In the genomic region with DNA sequence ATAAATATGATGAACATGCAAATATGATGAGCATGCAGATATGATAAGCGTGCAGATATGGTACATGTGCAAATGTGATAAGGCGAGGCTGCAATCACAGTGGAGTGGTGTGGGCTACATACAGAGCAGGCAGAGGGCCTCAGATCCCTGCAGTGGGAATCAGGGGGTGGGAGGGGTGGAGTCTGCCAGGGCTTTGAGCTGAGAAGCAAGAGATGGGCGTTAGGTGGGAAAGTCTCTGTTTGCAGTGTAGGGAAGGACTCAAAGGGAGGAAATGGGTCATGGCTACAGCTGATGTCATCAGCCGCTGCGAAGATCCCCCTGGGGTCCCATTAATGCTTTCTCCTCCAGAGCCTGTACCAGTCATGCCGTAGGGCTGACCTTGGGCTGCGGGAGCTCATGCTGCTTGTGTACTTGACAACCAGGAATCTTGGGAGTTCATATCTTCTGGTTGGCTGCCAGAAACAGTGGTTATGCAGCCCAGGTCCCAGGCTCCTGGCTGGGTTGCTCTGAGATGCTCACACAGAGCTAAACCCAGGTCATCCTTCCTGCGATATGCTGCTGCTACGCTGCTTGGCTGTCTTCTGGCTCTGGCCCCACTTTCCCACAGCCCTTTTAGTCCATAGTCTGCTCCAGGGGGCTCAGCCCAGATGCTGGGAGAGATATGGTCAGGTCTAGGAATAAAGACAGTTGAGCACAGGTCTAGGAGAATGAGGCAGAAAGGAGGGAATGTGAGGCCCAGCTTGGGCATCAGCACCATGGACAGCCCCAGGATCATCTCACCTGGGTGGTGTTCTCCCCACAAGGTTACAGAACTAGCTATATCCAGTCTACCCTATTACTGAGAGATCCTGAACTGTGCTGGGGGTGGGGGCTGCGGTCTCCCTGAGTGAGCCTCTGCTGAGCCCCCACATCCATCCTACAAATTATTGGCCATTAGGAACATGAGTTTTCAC, we compare ENCODE assay signal across 14 mouse cellular contexts. TPM values are rescaled to one million over a fixed set of nuclear protein-coding genes. Genes with fewer than 3 reads are reported as not detected.
DNase-seq lines count a peak whose midpoint lies in the region; ATAC-seq lines count a peak whose summit lies in the region.
"Had no signal": no experiment of that assay in that cellular context is flagged by ENCODE, and none has a peak within 500 bp of the region (broad histone marks: within the 10 kb centered on the region; RNA-seq: fewer than 3 reads in every experiment).

No protein-coding gene starts in this region.

- no peaks in the 10 kb centered on the region for H3K9me3 ChIP-seq in neural tube, embryonic 13.5 days
- no peaks in the 10 kb centered on the region for H3K9me3 ChIP-seq in liver, embryonic 11.5 days (ENCODE audit: control insufficient read depth, low read length)
- H3K9me3 ChIP-seq: forebrain, embryonic 12.5 days; G1E; kidney, embryonic 15.5 days; midbrain, embryonic 12.5 days had no signal

- no peak overlapping the region for H3K9ac ChIP-seq in neural tube, embryonic 13.5 days
- no peak overlapping the region for H3K9ac ChIP-seq in liver, embryonic 11.5 days (ENCODE audit: low read depth, low read length)
- H3K9ac ChIP-seq: forebrain, embryonic 12.5 days; kidney, embryonic 15.5 days; midbrain, embryonic 12.5 days had no signal

- H3K27me3 ChIP-seq in neural tube, embryonic 13.5 days: no peaks in the 10 kb centered on the region
- H3K27me3 ChIP-seq in liver, embryonic 11.5 days (replicated peaks; ENCODE audit: control insufficient read depth, insufficient read depth, low read length): no peaks in the 10 kb centered on the region

- H3K4me1 ChIP-seq in neural tube, embryonic 13.5 days (replicated peaks): peaks cover 82% of the 10 kb centered on the region
- H3K4me1 ChIP-seq in liver, embryonic 11.5 days (replicated peaks; ENCODE audit: control insufficient read depth, insufficient read depth, low read length): no peaks in the 10 kb centered on the region
- H3K4me1 ChIP-seq: kidney, embryonic 15.5 days had no signal

- H3K36me3 ChIP-seq in neural tube, embryonic 13.5 days: no peaks in the 10 kb centered on the region
- H3K36me3 ChIP-seq in liver, embryonic 11.5 days (ENCODE audit: control insufficient read depth, insufficient read depth, low read length): no peaks in the 10 kb centered on the region
- H3K36me3 ChIP-seq: forebrain, embryonic 12.5 days; G1E; kidney, embryonic 15.5 days; midbrain, embryonic 12.5 days had no signal

- no peak overlapping the region for H3K4me2 ChIP-seq in neural tube, embryonic 13.5 days
- no peak overlapping the region for H3K4me2 ChIP-seq in liver, embryonic 11.5 days
- H3K4me2 ChIP-seq: forebrain, embryonic 12.5 days; kidney, embryonic 15.5 days; midbrain, embryonic 12.5 days had no signal

- ATAC-seq in cerebellum, adult (ENCODE audit: insufficient number of reproducible peaks, low FRiP score, low TSS enrichment): no peak
- ATAC-seq in neural tube, embryonic 13.5 days (ENCODE audit: low read depth): peak; percentile 22; the same call in 1 of the 2 replicates
- no peak for ATAC-seq in liver, embryonic 11.5 days (replicated peaks; ENCODE audit: low FRiP score)
- ATAC-seq: lung, postnatal 0 days had no signal

- H3K27ac ChIP-seq in neural tube, embryonic 13.5 days (replicated peaks): peak overlapping the region; percentile 64
- H3K27ac ChIP-seq in liver, embryonic 11.5 days (ENCODE audit: low read depth, low read length): no peak overlapping the region
- H3K27ac ChIP-seq: forebrain, embryonic 12.5 days; kidney, embryonic 15.5 days; midbrain, embryonic 12.5 days had no signal

- no peak overlapping the region for H3K4me3 ChIP-seq in neural tube, embryonic 13.5 days
- H3K4me3 ChIP-seq in liver, embryonic 11.5 days (ENCODE audit: low read depth, low read length): no peak overlapping the region
- H3K4me3 ChIP-seq: forebrain, embryonic 12.5 days; kidney, embryonic 15.5 days; midbrain, embryonic 12.5 days had no signal

- 59% methylated on average over 10 of the region's 10 CpGs for WGBS in neural tube, embryonic 13.5 days
- WGBS in liver, embryonic 11.5 days: 74% methylated on average over 10 of the region's 10 CpGs

- peak; percentile 73 for DNase-seq in cerebellum, adult 9-10 months
- DNase-seq in kidney, postnatal 10 days: peak; percentile 24
- no peak for DNase-seq in kidney, adult 8-10 months
- peak; percentile 82 for DNase-seq in brain, adult 2 months (ENCODE audit: low read depth, low spot score)
- no peak for DNase-seq in liver, embryonic 11.5 days (ENCODE audit: low spot score)
- DNase-seq in heart, postnatal 4 days: no peak
- DNase-seq: thymus, adult 18-20 months had no signal

RNA-seq across cellular contexts. Expression of gene Ppp2r2c, which starts 27.6 kb away (rescaled TPM):
- polyA plus RNA-seq in neural tube, embryonic 13.5 days (2015; fragmentation: Nextera tagmentation; extraction: Ambion mirVana): 43.1 and 44.8 TPM in 2 replicates
- polyA plus RNA-seq in liver, embryonic 11.5 days (2014; fragmentation: Nextera tagmentation; extraction: Ambion mirVana): 0.30 and 0.33 TPM in 2 replicates
- total RNA-seq in heart, postnatal 4 days (2021): under 1 TPM; 0.19 to 0.25 TPM
- polyA plus RNA-seq: G1E; lung, postnatal 0 days had no signal

Comparison
In these comparisons a context has a peak if more than half of its experiments do, and no peak if none do; other contexts are left out.
1. DNase-seq: peak in cerebellum, adult 9-10 months (single experiment), kidney, postnatal 10 days (single experiment) and brain, adult 2 months (single experiment); none in kidney, adult 8-10 months (0 of 2), liver, embryonic 11.5 days (single experiment) and heart, postnatal 4 days (single experiment).
2. RNA of gene Ppp2r2c, which starts 27.6 kb away (polyA plus RNA-seq): 43.1 to 44.8 TPM in neural tube, embryonic 13.5 days; 0.30 to 0.33 TPM in liver, embryonic 11.5 days; every median in the first group is over 10 times any median in the second.